Mouse (Mus musculus): ENCODE measurements around the gene Gm9046.
"Not testable (repeated sequence)": the region's sequence is repeated elsewhere in the genome, so short reads cannot be mapped to it uniquely, and the experiment has no call there.

The Gm9046 gene

GRCm38 (mm10) chr10:118343155-118343554, at the start of gene Gm9046:
TSS of gene Gm9046 (minus strand) at chr10:118343255.
- not testable (repeated sequence) for DNase-seq (ENCODE audit: low spot score)

DNA sequence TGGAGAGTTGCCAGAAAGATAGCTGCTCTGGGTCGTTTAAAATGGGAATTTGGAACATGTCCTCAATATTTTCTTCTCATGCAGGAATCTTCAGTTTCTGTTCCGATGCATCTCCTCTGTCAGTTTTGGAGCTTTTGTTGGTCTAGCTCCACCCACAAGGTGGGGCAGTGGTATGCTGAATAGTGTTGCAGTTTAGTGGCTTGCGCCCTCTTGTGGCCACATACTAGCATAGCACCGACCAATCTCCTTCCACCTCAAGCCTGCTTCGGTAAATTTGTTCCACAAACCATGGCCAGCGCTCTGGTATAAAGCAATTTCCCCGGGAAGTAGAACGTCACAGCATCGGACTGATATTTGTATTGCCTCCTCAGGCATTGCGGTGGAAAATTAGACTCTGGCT, 27.4 kb upstream of the Gm9046 start:
- peak; percentile 76 for DNase-seq (ENCODE audit: low spot score)

- no peak for DNase-seq (ENCODE audit: low spot score)
These were observed 26.5 kb upstream of the Gm9046 start for GRCm38 (mm10) chr10:118369518-118369917.

GRCm38 (mm10) chr10:118354005-118354404, 10.9 kb upstream of the Gm9046 start, which contains the start of gene Gm9049:
TSS of gene Gm9049 (minus strand) at chr10:118354105.
- DNase-seq (ENCODE audit: low spot score): not testable (repeated sequence)

DNA sequence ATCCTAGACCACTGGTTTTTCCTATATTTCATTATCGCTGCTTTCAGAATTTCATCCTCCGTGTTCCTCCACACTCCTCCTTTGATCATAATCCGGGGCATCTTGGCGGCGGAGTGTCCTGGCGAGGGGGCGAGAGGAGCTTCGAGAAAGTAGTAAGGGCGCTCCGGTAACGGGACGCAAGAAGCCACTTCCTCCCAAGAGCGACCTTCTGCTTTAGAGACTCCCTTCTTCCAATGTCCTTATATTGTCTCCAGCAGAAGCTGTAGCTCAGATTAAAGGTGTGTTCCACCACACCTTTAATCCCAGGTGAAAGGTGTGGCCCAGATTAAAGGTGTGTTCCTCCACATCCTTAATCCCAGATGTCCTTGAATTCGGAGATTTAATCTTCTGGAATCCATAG, 5.5 kb upstream of the Gm9046 start, which contains the start of gene Gm9048:
TSS of gene Gm9048 (minus strand) at position 101 of the 400 bp plus-strand sequence.
- DNase-seq (ENCODE audit: low spot score): not testable (repeated sequence)

- DNase-seq (ENCODE audit: low spot score): not testable (repeated sequence)
These were observed 5.3 kb downstream of the Gm9046 start, which contains the start of gene Gm9045 for GRCm38 (mm10) chr10:118337731-118338130. TSS of gene Gm9045 (minus strand) at chr10:118337831.

GRCm38 (mm10) chr10:118332308-118332707, 10.7 kb downstream of the Gm9046 start, which contains the start of gene Gm9044:
TSS of gene Gm9044 (minus strand) at chr10:118332408.
- not testable (repeated sequence) for DNase-seq (ENCODE audit: low spot score)

DNA sequence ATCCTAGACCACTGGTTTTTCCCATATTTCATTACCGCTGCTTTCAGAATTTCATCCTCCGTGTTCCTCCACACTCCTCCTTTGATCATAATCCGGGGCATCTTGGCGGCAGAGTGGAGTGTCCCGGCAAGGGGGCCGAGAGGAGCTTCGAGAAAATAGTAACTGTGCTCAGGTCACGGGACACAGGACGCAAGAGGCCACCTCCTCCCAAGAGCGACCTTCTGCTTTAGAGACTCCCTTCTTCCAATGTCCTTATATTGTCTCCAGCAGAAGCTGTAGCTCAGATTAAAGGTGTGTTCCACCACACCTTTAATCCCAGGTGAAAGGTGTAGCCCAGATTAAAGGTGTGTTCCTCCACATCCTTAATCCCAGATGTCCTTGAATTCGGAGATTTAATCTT, 16.2 kb downstream of the Gm9046 start, which contains the start of gene Gm9040:
TSS of gene Gm9040 (minus strand) at position 101 of the 400 bp plus-strand sequence.
- not testable (repeated sequence) for DNase-seq (ENCODE audit: low spot score)

DNA sequence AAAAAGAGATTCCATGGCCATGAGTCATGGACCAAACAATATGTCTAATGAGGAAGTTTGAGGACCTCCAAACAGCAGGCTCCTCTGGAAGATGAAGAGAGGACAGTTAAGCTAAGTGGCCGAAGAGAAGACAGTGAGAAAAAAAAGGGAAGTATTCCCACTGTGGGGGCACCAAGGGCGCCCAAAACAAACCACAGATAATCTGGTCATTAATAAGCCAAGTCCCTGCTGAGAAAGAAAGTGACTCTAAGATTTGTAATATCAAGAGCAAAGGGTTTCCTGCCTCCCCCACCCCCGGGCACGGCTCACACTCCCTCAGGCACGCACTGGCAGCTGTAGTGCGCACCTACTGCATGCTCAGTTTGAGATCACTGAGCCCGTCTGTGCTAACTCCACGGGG, 24.0 kb downstream of the Gm9046 start:
- DNase-seq (ENCODE audit: low spot score): no peak

DNA sequence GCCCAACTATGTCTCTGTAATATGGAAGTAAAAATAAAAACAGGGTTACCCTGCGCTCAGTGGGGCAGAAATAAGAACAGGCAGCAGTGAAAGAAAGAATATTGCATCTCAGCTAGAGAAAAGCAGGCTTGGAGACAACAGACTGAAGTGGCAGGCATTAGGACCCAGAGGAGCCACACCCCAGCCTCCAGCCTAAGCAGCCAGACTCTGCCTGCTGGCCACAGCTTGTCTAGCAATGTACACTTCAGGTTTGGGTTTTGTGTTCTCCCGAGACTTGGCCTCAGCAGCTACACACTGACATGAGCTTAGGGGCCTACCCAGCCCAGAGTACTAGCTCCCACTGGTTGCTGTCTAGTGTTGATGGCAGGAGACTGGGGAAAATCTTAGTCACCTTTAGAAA, 40.9 kb downstream of the Gm9046 start:
- not testable (repeated sequence) for DNase-seq (ENCODE audit: low spot score)

GRCm38 (mm10) chr10:118294938-118295337, 48.1 kb downstream of the Gm9046 start, which contains the start of gene Iltifb:
TSS of gene Iltifb (minus strand) at chr10:118295038.
- no peak for DNase-seq (ENCODE audit: low spot score)
